8 mouse cellular contexts compared by ENCODE assay signal in the genomic region with DNA sequence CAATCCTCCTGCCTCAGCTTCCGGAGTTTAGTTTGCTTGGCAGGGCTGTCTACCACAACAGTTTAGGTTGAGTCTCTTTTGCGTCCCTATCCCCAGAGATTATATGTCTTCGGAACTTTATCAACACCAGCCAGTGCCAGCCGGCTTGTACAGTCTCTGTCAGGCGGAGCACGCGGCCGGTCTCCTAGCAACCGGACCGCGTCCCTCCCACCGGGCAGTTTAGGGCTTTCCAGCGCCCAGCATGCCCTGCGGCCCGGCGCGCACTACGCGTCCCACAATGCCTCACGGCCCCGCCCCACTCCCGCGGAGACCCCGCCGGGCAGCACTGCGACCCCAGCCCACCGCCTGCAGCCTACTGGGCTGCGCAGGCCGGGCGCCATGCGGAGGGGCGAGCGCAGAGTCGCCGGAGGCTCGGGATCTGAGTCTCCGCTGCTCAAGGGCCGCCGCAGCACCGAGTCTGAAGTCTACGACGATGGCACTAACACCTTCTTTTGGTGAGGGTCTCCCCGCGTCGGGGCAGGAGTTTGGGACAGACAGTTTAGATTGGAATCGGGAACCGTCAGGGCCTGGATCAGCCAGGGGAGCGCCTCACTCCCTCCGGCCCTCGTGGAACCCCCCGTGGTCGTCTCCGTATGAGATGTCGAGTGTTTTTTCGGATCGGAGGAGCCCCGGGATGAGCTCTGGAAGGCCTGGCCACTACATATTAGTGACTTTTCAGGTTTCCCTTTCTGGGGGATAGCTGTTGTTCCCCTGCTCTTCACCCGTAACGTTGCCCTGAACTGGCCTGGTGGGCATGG. TPM values are rescaled to one million over a fixed set of nuclear protein-coding genes. Genes with fewer than 3 reads are reported as not detected.
DNase-seq lines count a peak whose midpoint lies in the region; ATAC-seq lines count a peak whose summit lies in the region.

No protein-coding gene starts in this region.

- peak; percentile 95 for DNase-seq in R1 (ENCODE audit: low read depth, low spot score)
- DNase-seq in cerebellum, postnatal 25 days = peak; percentile 91 to 96
- DNase-seq in frontal cortex, postnatal 36 days (ENCODE audit: low spot score in 2 of 2) = peak; percentile 87 to 93
- peak; percentile 89 to 93 for DNase-seq in left cerebral cortex, adult 18-20 months (ENCODE audit: low spot score in 2 of 2)
- DNase-seq in right cerebral cortex, adult 18-20 months = peak; percentile 94
- peak; percentile 55 for DNase-seq in urinary bladder, postnatal 10 days (ENCODE audit: low spot score)

- peaks cover 18% of the 10 kb centered on the region for H3K4me1 ChIP-seq in hindbrain, embryonic 16.5 days (ENCODE audit: control insufficient read depth, insufficient read depth, low read depth, low read length)

- H3K4me2 ChIP-seq in hindbrain, embryonic 16.5 days (ENCODE audit: low read length) = peak overlapping the region; percentile 68

- H3K27me3 ChIP-seq in hindbrain, embryonic 16.5 days (replicated peaks; ENCODE audit: control insufficient read depth, insufficient read depth, low read length) = no peaks in the 10 kb centered on the region

- peak overlapping the region; percentile 97 for H3K9ac ChIP-seq in hindbrain, embryonic 16.5 days (ENCODE audit: low read depth, low read length)

- H3K27ac ChIP-seq in hindbrain, embryonic 16.5 days (ENCODE audit: low read depth, low read length) = peak overlapping the region; percentile 70
- 0 out of 2 replicates have a peak overlapping the region, but pooled peaks have one; percentile 25 for H3K27ac ChIP-seq in macrophage

- ATAC-seq in hindbrain, embryonic 16.5 days = peak; percentile 99

- peak overlapping the region; percentile 94 for H3K4me3 ChIP-seq in hindbrain, embryonic 16.5 days (ENCODE audit: low read length)
- H3K4me3 ChIP-seq in macrophage (ENCODE audit: inconsistent target) = peak overlapping the region; percentile 82

- peaks cover 16% of the 10 kb centered on the region; the same call in 1 of the 2 replicates for H3K79me2 ChIP-seq in macrophage (ENCODE audit: inconsistent target)

- under 1% methylated on average over 59 of the region's 59 CpGs for WGBS in hindbrain, embryonic 16.5 days
- under 1% methylated on average over 59 of the region's 59 CpGs for WGBS in macrophage (ENCODE audit: missing documents)

- peaks cover 5% of the 10 kb centered on the region; the same call in 1 of the 2 replicates for H3K36me3 ChIP-seq in hindbrain, embryonic 16.5 days (ENCODE audit: control insufficient read depth, insufficient read depth, low read length)
- H3K36me3 ChIP-seq in macrophage (ENCODE audit: inconsistent target) = peaks cover 9% of the 10 kb centered on the region; the same call in 1 of the 2 replicates

- H3K9me3 ChIP-seq in hindbrain, embryonic 16.5 days (ENCODE audit: control insufficient read depth, low read length) = no peaks in the 10 kb centered on the region

RNA-seq across cellular contexts. Expression of gene Ptdss2, which starts 9.0 kb away (rescaled TPM):
- polyA plus RNA-seq in hindbrain, embryonic 16.5 days (2015; fragmentation: Nextera tagmentation; extraction: Ambion mirVana) = 82.8 and 95.8 TPM in 2 replicates
- total RNA-seq in left cerebral cortex, adult 18-20 months (2021) = 10 to 100 TPM; 43.9 to 51.1 TPM
- 10 to 100 TPM in 22 of 26 experiments, 1 to 10 TPM in 4; 4.0 to 48.9 (median 22.9) TPM for total RNA-seq in macrophage (2018; cell fraction: chromatin; rRNA removed)
- total RNA-seq in macrophage (2018; cell fraction: cytosol; rRNA removed) = 10 to 100 TPM in 25 of 26 experiments, 1 to 10 TPM in 1; 8.6 to 20.0 (median 16.0) TPM
- 10 to 100 TPM; 10.5 to 39.6 (median 23.0) TPM for total RNA-seq in macrophage (2018; cell fraction: nucleus; rRNA removed)
- polyA plus RNA-seq in macrophage (2018) = 12.0 to 19.0 TPM (median 15.6 TPM) in 3 replicates

RNA-seq across cellular contexts. Expression of gene Ano9, which starts 13.6 kb away (rescaled TPM):
- 0.49 and 0.80 TPM in 2 replicates for polyA plus RNA-seq in hindbrain, embryonic 16.5 days (2015; fragmentation: Nextera tagmentation; extraction: Ambion mirVana)
- not detected for total RNA-seq in left cerebral cortex, adult 18-20 months (2021)
- total RNA-seq in macrophage (2018; cell fraction: chromatin; rRNA removed) = not detected
- not detected for total RNA-seq in macrophage (2018; cell fraction: cytosol; rRNA removed)
- not detected for total RNA-seq in macrophage (2018; cell fraction: nucleus; rRNA removed)
- polyA plus RNA-seq in macrophage (2018) = not detected in 3 replicates

RNA-seq across cellular contexts. Expression of gene Sigirr, which starts 30.9 kb away (rescaled TPM):
- polyA plus RNA-seq in hindbrain, embryonic 16.5 days (2015; fragmentation: Nextera tagmentation; extraction: Ambion mirVana) = 3.2 and 3.3 TPM in 2 replicates
- total RNA-seq in left cerebral cortex, adult 18-20 months (2021) = 1 to 10 TPM; 2.1 to 2.3 TPM
- 1 to 10 TPM in 13 of 26 experiments, under 1 TPM in 4, not detected in 9; 0.34 to 3.5 (median 1.6) TPM for total RNA-seq in macrophage (2018; cell fraction: chromatin; rRNA removed)
- total RNA-seq in macrophage (2018; cell fraction: cytosol; rRNA removed) = 1 to 10 TPM in 21 of 26 experiments, under 1 TPM in 5; 0.69 to 2.7 (median 1.4) TPM
- 1 to 10 TPM in 15 of 26 experiments, under 1 TPM in 8, not detected in 3; 0.48 to 4.2 (median 1.3) TPM for total RNA-seq in macrophage (2018; cell fraction: nucleus; rRNA removed)
- 0.50 to 2.0 TPM (median 0.58 TPM) in 3 replicates for polyA plus RNA-seq in macrophage (2018)

RNA-seq across cellular contexts. Expression of gene Rnh1, which starts 41.4 kb away (rescaled TPM):
- 53.6 and 54.1 TPM in 2 replicates for polyA plus RNA-seq in hindbrain, embryonic 16.5 days (2015; fragmentation: Nextera tagmentation; extraction: Ambion mirVana)
- total RNA-seq in left cerebral cortex, adult 18-20 months (2021) = 10 to 100 TPM; 39.0 to 43.2 TPM
- 100 to 1,000 TPM in 10 of 26 experiments, 10 to 100 TPM in 16; 45.4 to 179 (median 83.1) TPM for total RNA-seq in macrophage (2018; cell fraction: chromatin; rRNA removed)
- total RNA-seq in macrophage (2018; cell fraction: cytosol; rRNA removed) = 100 to 1,000 TPM; 170 to 399 (median 266) TPM
- 100 to 1,000 TPM in 25 of 26 experiments, 10 to 100 TPM in 1; 88.9 to 212 (median 143) TPM for total RNA-seq in macrophage (2018; cell fraction: nucleus; rRNA removed)
- polyA plus RNA-seq in macrophage (2018) = 93.2 to 290 TPM (median 289 TPM) in 3 replicates

RNA-seq across cellular contexts. Expression of gene Pkp3, which starts 53.2 kb away (rescaled TPM):
- 0.31 and 0.32 TPM in 2 replicates for polyA plus RNA-seq in hindbrain, embryonic 16.5 days (2015; fragmentation: Nextera tagmentation; extraction: Ambion mirVana)
- under 1 TPM; 0.26 to 0.33 TPM for total RNA-seq in left cerebral cortex, adult 18-20 months (2021)
- not detected for total RNA-seq in macrophage (2018; cell fraction: chromatin; rRNA removed)
- under 1 TPM; 0.17 to 0.51 (median 0.26) TPM for total RNA-seq in macrophage (2018; cell fraction: cytosol; rRNA removed)
- total RNA-seq in macrophage (2018; cell fraction: nucleus; rRNA removed) = under 1 TPM in 1 of 26 experiments, not detected in 25; 0.66 TPM
- polyA plus RNA-seq in macrophage (2018) = not detected in 3 replicates

Comparison
In these comparisons a context has a peak if more than half of its experiments do, and no peak if none do; other contexts are left out.
1. Peak in every context shown above with its lines: DNase-seq, ATAC-seq, H3K4me3 ChIP-seq and H3K27ac ChIP-seq.